Mouse (Mus musculus): ENCODE data around the gene Rap1gap. TPM values are rescaled to one million over a fixed set of nuclear protein-coding genes. Genes with fewer than 3 reads are reported as not detected.

Gene Rap1gap
- polyA plus RNA-seq, 1 experiment from 2014 or later = 18.4 TPM

DNA sequence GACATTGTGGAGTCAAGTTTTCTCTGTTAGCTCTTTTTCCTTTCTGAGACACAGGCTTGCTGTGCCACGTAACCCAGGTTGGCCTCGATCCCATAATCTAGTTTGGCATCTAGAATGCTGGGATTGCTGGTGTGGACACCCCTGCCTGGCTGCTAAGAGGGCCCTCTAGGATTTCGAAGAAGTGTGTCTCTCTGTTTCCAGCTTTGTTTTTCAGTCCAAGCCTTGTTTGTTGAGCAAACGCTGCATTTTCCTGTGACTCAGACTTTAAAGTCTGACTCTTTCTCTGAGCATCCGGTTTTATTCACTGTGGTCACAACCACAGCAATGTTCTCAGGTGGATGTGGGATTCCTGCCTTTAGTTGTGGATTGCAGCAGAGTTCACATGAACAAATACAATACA lies 23.0 kb upstream of the Rap1gap start:
- Histone ChIP-seq H3K4me1 (ENCODE audit: control insufficient read depth, insufficient read depth, low read length) (no peaks in the 10 kb centered on the region), H3K27me3 (replicated peaks; ENCODE audit: control insufficient read depth, insufficient read depth, low read length) (no peaks in the 10 kb centered on the region), H3K9ac (ENCODE audit: low read depth, low read length) (no peak overlapping the region), H3K4me2 (ENCODE audit: low read depth, low read length) (no peak overlapping the region), H3K27ac (replicated peaks; ENCODE audit: low read depth, low read length) (no peak overlapping the region), H3K36me3 (ENCODE audit: control insufficient read depth, insufficient read depth, low read length) (peaks cover 87% of the 10 kb centered on the region), H3K9me3 (ENCODE audit: control insufficient read depth, low read length) (no peaks in the 10 kb centered on the region), H3K4me3 (ENCODE audit: low read depth, low read length) (no peak overlapping the region)
- 78% methylated on average over 5 of the region's 5 CpGs for WGBS
- DNase-seq (ENCODE audit: low spot score) (no peak), ATAC-seq (ENCODE audit: low read depth) (no peak)

GRCm38 (mm10) chr4:137642101-137642500 lies 22.4 kb upstream of the Rap1gap start:
- DNase-seq (ENCODE audit: low spot score) (no peak), ATAC-seq (ENCODE audit: low read depth) (no peak)
- Histone ChIP-seq H3K27me3 (replicated peaks; ENCODE audit: control insufficient read depth, insufficient read depth, low read length) (no peaks in the 10 kb centered on the region), H3K9ac (ENCODE audit: low read depth, low read length) (no peak overlapping the region), H3K4me2 (ENCODE audit: low read depth, low read length) (no peak overlapping the region), H3K4me1 (ENCODE audit: control insufficient read depth, insufficient read depth, low read length) (no peaks in the 10 kb centered on the region), H3K9me3 (ENCODE audit: control insufficient read depth, low read length) (no peaks in the 10 kb centered on the region), H3K4me3 (ENCODE audit: low read depth, low read length) (no peak overlapping the region), H3K27ac (replicated peaks; ENCODE audit: low read depth, low read length) (no peak overlapping the region), H3K36me3 (ENCODE audit: control insufficient read depth, insufficient read depth, low read length) (peaks cover 86% of the 10 kb centered on the region)
- 77% methylated on average over 2 of the region's 2 CpGs for WGBS

DNA sequence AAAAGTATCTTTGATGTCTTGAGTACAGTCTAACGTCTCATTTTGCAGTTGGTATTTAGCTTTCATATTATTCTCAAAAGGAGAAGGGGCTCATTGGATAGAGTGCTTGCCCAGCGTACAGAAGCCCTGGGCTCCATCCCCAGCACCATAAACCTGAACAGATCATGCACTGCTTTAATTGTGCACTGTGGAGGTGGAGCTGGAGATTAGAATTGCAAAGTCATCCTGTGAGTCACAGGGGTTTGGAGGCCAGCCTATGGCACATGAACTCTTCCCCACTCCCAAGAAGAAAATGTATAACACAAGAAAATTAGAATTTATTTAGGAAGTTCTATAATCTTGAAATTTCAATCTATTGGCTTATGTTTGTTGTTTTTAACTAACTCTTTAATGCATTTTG lies 21.1 kb upstream of the Rap1gap start:
- WGBS = 84% methylated on average over 2 of the region's 2 CpGs

GRCm38 (mm10) chr4:137646262-137646661 lies 18.3 kb upstream of the Rap1gap start:
- ATAC-seq (ENCODE audit: low read depth) = no peak

More for the DNA sequence above, 21.1 kb upstream of the Rap1gap start:
- no peak for DNase-seq (ENCODE audit: low spot score)
- Histone ChIP-seq H3K9ac (ENCODE audit: low read depth, low read length) (no peak overlapping the region), H3K4me3 (ENCODE audit: low read depth, low read length) (no peak overlapping the region), H3K27me3 (replicated peaks; ENCODE audit: control insufficient read depth, insufficient read depth, low read length) (no peaks in the 10 kb centered on the region), H3K36me3 (ENCODE audit: control insufficient read depth, insufficient read depth, low read length) (peaks cover 85% of the 10 kb centered on the region), H3K27ac (replicated peaks; ENCODE audit: low read depth, low read length) (no peak overlapping the region), H3K4me2 (ENCODE audit: low read depth, low read length) (no peak overlapping the region), H3K9me3 (ENCODE audit: control insufficient read depth, low read length) (no peaks in the 10 kb centered on the region), H3K4me1 (ENCODE audit: control insufficient read depth, insufficient read depth, low read length) (no peaks in the 10 kb centered on the region)
- ATAC-seq (ENCODE audit: low read depth) = no peak

DNA sequence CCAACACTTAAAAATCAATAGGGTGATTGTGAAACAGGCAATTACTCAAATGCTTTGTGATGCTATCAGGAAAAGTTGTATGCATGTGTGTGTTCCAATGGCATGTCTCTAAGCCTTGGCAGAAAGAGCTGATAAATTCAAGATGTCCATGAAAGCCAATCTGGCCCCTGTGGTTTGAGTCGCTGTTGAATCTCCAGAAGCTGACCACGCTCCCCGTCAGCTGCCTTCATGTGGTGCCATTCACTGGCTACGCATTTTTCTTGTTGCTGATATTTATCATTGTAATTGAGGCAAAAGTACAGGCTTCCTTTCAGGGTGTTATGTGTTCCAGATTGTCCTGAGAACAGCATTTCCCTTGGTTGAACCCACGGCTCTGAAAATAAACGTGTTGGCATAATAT lies 16.9 kb upstream of the Rap1gap start:
- ATAC-seq (ENCODE audit: low read depth) (peak; percentile 30; the same call in 1 of the 2 replicates), DNase-seq (ENCODE audit: low spot score) (peak; percentile 76)
- Histone ChIP-seq H3K27me3 (replicated peaks; ENCODE audit: control insufficient read depth, insufficient read depth, low read length) (no peaks in the 10 kb centered on the region), H3K4me2 (ENCODE audit: low read depth, low read length) (no peak overlapping the region), H3K9me3 (ENCODE audit: control insufficient read depth, low read length) (no peaks in the 10 kb centered on the region), H3K4me1 (ENCODE audit: control insufficient read depth, insufficient read depth, low read length) (no peaks in the 10 kb centered on the region), H3K4me3 (ENCODE audit: low read depth, low read length) (no peak overlapping the region), H3K27ac (replicated peaks; ENCODE audit: low read depth, low read length) (no peak overlapping the region), H3K36me3 (ENCODE audit: control insufficient read depth, insufficient read depth, low read length) (peaks cover 97% of the 10 kb centered on the region), H3K9ac (ENCODE audit: low read depth, low read length) (no peak overlapping the region)
- 51% methylated on average over 6 of the region's 6 CpGs for WGBS

More at GRCm38 (mm10) chr4:137646262-137646661, 18.3 kb upstream of the Rap1gap start:
- Histone ChIP-seq H3K4me1 (ENCODE audit: control insufficient read depth, insufficient read depth, low read length) (no peaks in the 10 kb centered on the region), H3K4me2 (ENCODE audit: low read depth, low read length) (no peak overlapping the region), H3K9me3 (ENCODE audit: control insufficient read depth, low read length) (no peaks in the 10 kb centered on the region), H3K4me3 (ENCODE audit: low read depth, low read length) (no peak overlapping the region), H3K27me3 (replicated peaks; ENCODE audit: control insufficient read depth, insufficient read depth, low read length) (no peaks in the 10 kb centered on the region), H3K27ac (replicated peaks; ENCODE audit: low read depth, low read length) (no peak overlapping the region), H3K36me3 (ENCODE audit: control insufficient read depth, insufficient read depth, low read length) (peaks cover 85% of the 10 kb centered on the region), H3K9ac (ENCODE audit: low read depth, low read length) (no peak overlapping the region)
- DNase-seq (ENCODE audit: low spot score) = no peak

GRCm38 (mm10) chr4:137648230-137648629 lies 16.3 kb upstream of the Rap1gap start:
- no peak overlapping the region for H3K9ac ChIP-seq (ENCODE audit: low read depth, low read length)
- H3K27me3 ChIP-seq (replicated peaks; ENCODE audit: control insufficient read depth, insufficient read depth, low read length) = no peaks in the 10 kb centered on the region
- no peaks in the 10 kb centered on the region for H3K4me1 ChIP-seq (ENCODE audit: control insufficient read depth, insufficient read depth, low read length)
- H3K36me3 ChIP-seq (ENCODE audit: control insufficient read depth, insufficient read depth, low read length) = peaks cover 98% of the 10 kb centered on the region
- DNase-seq (ENCODE audit: low spot score) = no peak
- H3K4me2 ChIP-seq (ENCODE audit: low read depth, low read length) = no peak overlapping the region
- WGBS = 76% methylated on average over 9 of the region's 9 CpGs
- no peak for ATAC-seq (ENCODE audit: low read depth)
- no peaks in the 10 kb centered on the region for H3K9me3 ChIP-seq (ENCODE audit: control insufficient read depth, low read length)
- H3K4me3 ChIP-seq (ENCODE audit: low read depth, low read length) = no peak overlapping the region
- peak overlapping the region; percentile 55 for H3K27ac ChIP-seq (replicated peaks; ENCODE audit: low read depth, low read length)

DNA sequence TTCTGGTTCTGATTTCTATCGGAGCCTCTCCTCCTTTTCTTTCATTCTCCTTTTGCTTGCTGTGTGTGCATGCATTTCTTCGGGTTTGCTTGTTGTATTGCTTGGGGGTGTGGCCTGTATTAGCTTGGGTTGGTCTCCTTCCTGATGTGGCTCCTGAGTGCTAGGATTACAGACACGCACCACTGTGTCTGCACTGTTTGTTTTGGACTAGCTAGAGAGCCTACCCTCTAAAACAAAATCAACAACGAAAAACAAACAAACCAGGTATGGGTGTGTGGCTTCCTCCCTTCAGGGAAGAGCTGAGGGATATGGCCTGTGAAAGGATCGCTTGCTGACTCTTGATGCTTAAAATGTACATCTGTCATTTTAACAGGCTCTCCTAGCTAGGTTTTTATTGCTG lies 13.6 kb upstream of the Rap1gap start:
- DNase-seq (ENCODE audit: low spot score) = no peak
- H3K9me3 ChIP-seq (ENCODE audit: control insufficient read depth, low read length) = no peaks in the 10 kb centered on the region
- ATAC-seq (ENCODE audit: low read depth) = no peak
- no peak overlapping the region for H3K9ac ChIP-seq (ENCODE audit: low read depth, low read length)
- WGBS = 78% methylated on average over 5 of the region's 5 CpGs
- no peak overlapping the region for H3K4me2 ChIP-seq (ENCODE audit: low read depth, low read length)
- no peaks in the 10 kb centered on the region for H3K27me3 ChIP-seq (replicated peaks; ENCODE audit: control insufficient read depth, insufficient read depth, low read length)
- H3K4me1 ChIP-seq (ENCODE audit: control insufficient read depth, insufficient read depth, low read length) = no peaks in the 10 kb centered on the region
- H3K36me3 ChIP-seq (ENCODE audit: control insufficient read depth, insufficient read depth, low read length) = peaks cover 93% of the 10 kb centered on the region
- no peak overlapping the region for H3K27ac ChIP-seq (replicated peaks; ENCODE audit: low read depth, low read length)
- H3K4me3 ChIP-seq (ENCODE audit: low read depth, low read length) = no peak overlapping the region

DNA sequence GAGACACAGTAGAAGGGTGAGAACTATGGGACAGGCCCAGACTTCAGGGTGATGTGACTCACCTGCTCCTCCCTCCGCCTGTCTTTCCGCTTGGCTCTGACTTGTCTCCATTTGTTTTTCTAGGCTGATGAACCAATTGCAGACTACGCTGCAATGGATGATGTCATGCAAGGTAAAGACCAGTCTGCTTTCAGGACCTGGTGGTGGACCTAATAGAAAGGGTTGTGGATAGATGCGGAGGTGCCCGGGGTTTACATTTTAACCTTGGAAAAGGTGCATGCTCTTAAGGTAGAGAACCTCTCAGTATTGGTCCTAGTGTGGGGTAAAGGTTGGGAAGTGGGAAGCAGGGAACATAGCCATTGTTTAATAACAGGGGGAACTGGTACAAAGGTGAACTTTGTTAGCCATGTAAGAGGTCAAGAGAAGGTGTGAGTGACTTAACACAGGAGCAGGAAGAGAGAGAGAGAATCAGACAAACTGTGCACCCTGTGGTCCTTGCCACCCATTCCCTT lies 11.6 kb upstream of the Rap1gap start:
- Histone ChIP-seq H3K9me3 (ENCODE audit: control insufficient read depth, low read length) (no peaks in the 10 kb centered on the region), H3K4me2 (ENCODE audit: low read depth, low read length) (no peak overlapping the region), H3K36me3 (ENCODE audit: control insufficient read depth, insufficient read depth, low read length) (peaks cover 95% of the 10 kb centered on the region), H3K4me3 (ENCODE audit: low read depth, low read length) (no peak overlapping the region), H3K27ac (replicated peaks; ENCODE audit: low read depth, low read length) (no peak overlapping the region), H3K9ac (ENCODE audit: low read depth, low read length) (no peak overlapping the region), H3K27me3 (replicated peaks; ENCODE audit: control insufficient read depth, insufficient read depth, low read length) (no peaks in the 10 kb centered on the region), H3K4me1 (ENCODE audit: control insufficient read depth, insufficient read depth, low read length) (no peaks in the 10 kb centered on the region)
- no peak for ATAC-seq (ENCODE audit: low read depth)
- 86% methylated on average over 5 of the region's 5 CpGs for WGBS
- no peak for DNase-seq (ENCODE audit: low spot score)

- 81% methylated on average over 18 of the region's 18 CpGs for WGBS
- Histone ChIP-seq H3K4me1 (ENCODE audit: control insufficient read depth, insufficient read depth, low read length) (0 out of 2 replicates have a peak, but pooled peaks cover 1% of the 10 kb centered on the region), H3K4me2 (ENCODE audit: low read depth, low read length) (no peak overlapping the region), H3K4me3 (ENCODE audit: low read depth, low read length) (no peak overlapping the region), H3K9ac (ENCODE audit: low read depth, low read length) (no peak overlapping the region), H3K27ac (replicated peaks; ENCODE audit: low read depth, low read length) (no peak overlapping the region), H3K27me3 (replicated peaks; ENCODE audit: control insufficient read depth, insufficient read depth, low read length) (no peaks in the 10 kb centered on the region), H3K36me3 (ENCODE audit: control insufficient read depth, insufficient read depth, low read length) (peaks cover 79% of the 10 kb centered on the region), H3K9me3 (ENCODE audit: control insufficient read depth, low read length) (no peaks in the 10 kb centered on the region)
- ATAC-seq (ENCODE audit: low read depth) (no peak), DNase-seq (ENCODE audit: low spot score) (no peak)
These were observed 9.1 kb upstream of the Rap1gap start for GRCm38 (mm10) chr4:137655241-137656031.
